Mouse (Mus musculus) forebrain, embryonic 11.5 days (tissue): ENCODE measurements around the gene Aoc2. TPM values are rescaled to one million over a fixed set of nuclear protein-coding genes. Genes with fewer than 3 reads are reported as not detected.
A peak's percentile ranks its signal among the peaks of the same experiment; 100 is the strongest.

Experiments used
- ATAC-seq: fragments of 200-750 bp; cut with Nextera tagmentation; replicated peaks from 2 replicates; pipeline ENCODE4 v1.8.0; 2017; ENCODE audit warnings: moderate TSS enrichment; ENCODE audit not compliant: low FRiP score
- DNase-seq: peaks from one replicate; pipeline ENCODE4 v3.0.0-alpha.2; 2017; ENCODE audit warnings: low spot score
- H3K27ac ChIP-seq: fragments of 300-500 bp; sonication (generic); 2 replicates; pipeline ENCODE4 v1.5.1; 2014; ENCODE audit warnings: low read depth, low read length
- H3K27me3 ChIP-seq: fragments of 300-500 bp; sonication (generic); 2 replicates; pipeline ENCODE4 v1.6.1; 2014; ENCODE audit warnings: mild to moderate bottlenecking, low read length, mixed read lengths; ENCODE audit not compliant: control insufficient read depth, insufficient read depth
- H3K36me3 ChIP-seq: fragments of 300-500 bp; sonication (generic); 2 replicates; pipeline ENCODE4 v1.6.1; 2014; ENCODE audit warnings: mild to moderate bottlenecking, low read length, moderate library complexity, mixed read lengths; ENCODE audit not compliant: control insufficient read depth, insufficient read depth
- H3K4me1 ChIP-seq: fragments of 300-500 bp; sonication (generic); replicated peaks from 2 replicates; pipeline ENCODE4 v1.6.1; 2014; ENCODE audit warnings: low read length, mixed read lengths; ENCODE audit not compliant: control insufficient read depth, insufficient read depth
- H3K4me2 ChIP-seq: fragments of 300-500 bp; sonication (generic); 2 replicates; pipeline ENCODE4 v1.6.1; 2014; ENCODE audit warnings: low read depth, mild to moderate bottlenecking, low read length, moderate library complexity, mixed read lengths; ENCODE audit not compliant: severe bottlenecking
- H3K4me3 ChIP-seq: fragments of 300-500 bp; sonication (generic); 2 replicates; pipeline ENCODE4 v1.5.1; 2014; ENCODE audit warnings: low read depth, low read length
- H3K9ac ChIP-seq: fragments of 300-500 bp; sonication (generic); 2 replicates; pipeline ENCODE4 v1.6.1; 2014; ENCODE audit warnings: low read length
- H3K9me3 ChIP-seq: fragments of 300-500 bp; sonication (generic); 2 replicates; pipeline ENCODE4 v1.6.1; 2016; ENCODE audit warnings: low read length, mixed read lengths; ENCODE audit not compliant: control insufficient read depth
- WGBS: fragments of 180-500 bp; shearing (Covaris S2); extraction: QIAGEN DNeasy Blood & Tissue Kit; methylation state at CpG from one replicate; pipeline ENCODE4 v1.1.7; 2014; 5-methylcytosine and 5-hydroxymethylcytosine counted together
- polyA plus RNA-seq: library from polyadenylated mRNA; unstranded; fragments of >200 nt; fragmentation: Nextera tagmentation; extraction: Ambion mirVana; gene quantifications from 2 replicates; pipeline ENCODE4 v1.2.1, GENCODE M21; 2014

Aoc2 gene
- polyA plus RNA-seq, 1 experiment from 2014 or later = 3.1 TPM

DNA sequence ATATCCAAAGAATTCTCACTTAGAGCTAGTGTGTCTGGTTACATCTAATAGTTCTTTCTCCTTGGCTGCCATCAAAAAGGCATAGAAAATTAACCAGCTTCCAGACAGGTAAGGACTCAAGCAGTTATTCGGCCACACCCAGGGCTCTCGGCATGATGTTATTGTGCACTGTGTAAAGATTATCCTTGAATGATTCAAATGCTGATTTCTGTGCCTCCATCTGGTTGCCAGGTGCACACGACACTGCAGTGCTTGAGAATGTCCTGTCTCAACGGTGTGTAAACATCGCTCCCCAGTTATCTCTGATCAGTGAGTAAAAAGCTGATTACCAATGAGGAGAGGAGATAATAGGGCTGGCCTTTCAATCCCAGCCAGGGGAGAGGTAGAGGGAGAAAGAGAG, 17.1 kb upstream of the Aoc2 start:
- Histone ChIP-seq H3K9ac (no peak overlapping the region), H3K4me2 (no peak overlapping the region), H3K9me3 (no peaks in the 10 kb centered on the region), H3K27ac (no peak overlapping the region), H3K4me3 (no peak overlapping the region), H3K27me3 (no peaks in the 10 kb centered on the region), H3K4me1 (no peaks in the 10 kb centered on the region), H3K36me3 (no peaks in the 10 kb centered on the region)
- ATAC-seq = no peak
- WGBS = 46% methylated on average over 5 of the region's 5 CpGs
- DNase-seq = no peak

GRCm38 (mm10) chr11:101311083-101311482, 13.8 kb upstream of the Aoc2 start:
- H3K9ac ChIP-seq = no peak overlapping the region
- H3K27ac ChIP-seq = no peak overlapping the region
- ATAC-seq (no peak), DNase-seq (no peak)
- H3K4me2 ChIP-seq = no peak overlapping the region
- H3K36me3 ChIP-seq = no peaks in the 10 kb centered on the region
- no peak overlapping the region for H3K4me3 ChIP-seq
- WGBS = 93% methylated on average over 3 of the region's 3 CpGs
- no peaks in the 10 kb centered on the region for H3K4me1 ChIP-seq
- no peaks in the 10 kb centered on the region for H3K27me3 ChIP-seq
- H3K9me3 ChIP-seq = no peaks in the 10 kb centered on the region

- no peaks in the 10 kb centered on the region for H3K36me3 ChIP-seq
Observed at GRCm38 (mm10) chr11:101312150-101312549, 12.7 kb upstream of the Aoc2 start.

GRCm38 (mm10) chr11:101314567-101314966, 10.3 kb upstream of the Aoc2 start:
- 96% methylated on average over 1 of the region's 1 CpGs for WGBS
- H3K4me2 ChIP-seq = no peak overlapping the region
- DNase-seq = no peak
- no peak overlapping the region for H3K9ac ChIP-seq
- no peak overlapping the region for H3K4me3 ChIP-seq
- H3K27me3 ChIP-seq = no peaks in the 10 kb centered on the region
- H3K36me3 ChIP-seq = peaks cover 2% of the 10 kb centered on the region; the same call in 1 of the 2 replicates
- peaks cover 2% of the 10 kb centered on the region; the same call in 1 of the 2 replicates for H3K4me1 ChIP-seq
- ATAC-seq = no peak
- H3K9me3 ChIP-seq = no peaks in the 10 kb centered on the region
- no peak overlapping the region for H3K27ac ChIP-seq

More at GRCm38 (mm10) chr11:101312150-101312549, 12.7 kb upstream of the Aoc2 start:
- Histone ChIP-seq H3K9me3 (no peaks in the 10 kb centered on the region), H3K4me3 (no peak overlapping the region), H3K4me1 (0 out of 2 replicates have a peak, but pooled peaks cover 2% of the 10 kb centered on the region), H3K4me2 (no peak overlapping the region), H3K27ac (no peak overlapping the region), H3K9ac (no peak overlapping the region), H3K27me3 (no peaks in the 10 kb centered on the region)
- DNase-seq = no peak
- no peak for ATAC-seq
- 84% methylated on average over 3 of the region's 3 CpGs for WGBS

DNA sequence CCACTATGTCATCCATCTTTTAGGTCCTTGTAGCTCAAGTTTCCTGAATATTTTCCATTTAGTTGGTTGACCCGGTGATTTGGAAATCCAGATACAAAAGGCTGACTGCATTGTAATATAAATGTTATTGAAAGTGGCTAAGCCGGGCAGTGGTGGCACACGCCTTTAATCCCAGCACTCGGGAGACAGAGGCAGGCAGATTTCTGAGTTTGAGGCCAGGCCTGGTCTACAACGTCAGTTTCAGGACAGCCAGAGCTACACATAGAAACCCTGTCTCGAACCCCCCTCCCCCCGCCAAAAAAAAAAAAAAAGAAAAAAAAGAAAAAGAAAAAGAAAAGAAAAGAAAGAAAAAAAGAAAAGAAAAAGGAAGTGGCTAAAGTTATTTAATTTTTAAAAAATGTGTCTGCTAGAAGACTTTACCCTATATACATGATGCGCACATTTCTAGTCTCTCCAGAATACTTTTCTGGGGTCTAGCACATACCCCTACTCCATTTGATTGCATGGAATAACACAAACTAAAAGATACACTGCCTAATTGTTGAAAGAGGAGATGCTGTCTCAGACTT, 9.7 kb upstream of the Aoc2 start:
- peak overlapping the region; percentile 60 for H3K4me2 ChIP-seq
- no peak for ATAC-seq

DNA sequence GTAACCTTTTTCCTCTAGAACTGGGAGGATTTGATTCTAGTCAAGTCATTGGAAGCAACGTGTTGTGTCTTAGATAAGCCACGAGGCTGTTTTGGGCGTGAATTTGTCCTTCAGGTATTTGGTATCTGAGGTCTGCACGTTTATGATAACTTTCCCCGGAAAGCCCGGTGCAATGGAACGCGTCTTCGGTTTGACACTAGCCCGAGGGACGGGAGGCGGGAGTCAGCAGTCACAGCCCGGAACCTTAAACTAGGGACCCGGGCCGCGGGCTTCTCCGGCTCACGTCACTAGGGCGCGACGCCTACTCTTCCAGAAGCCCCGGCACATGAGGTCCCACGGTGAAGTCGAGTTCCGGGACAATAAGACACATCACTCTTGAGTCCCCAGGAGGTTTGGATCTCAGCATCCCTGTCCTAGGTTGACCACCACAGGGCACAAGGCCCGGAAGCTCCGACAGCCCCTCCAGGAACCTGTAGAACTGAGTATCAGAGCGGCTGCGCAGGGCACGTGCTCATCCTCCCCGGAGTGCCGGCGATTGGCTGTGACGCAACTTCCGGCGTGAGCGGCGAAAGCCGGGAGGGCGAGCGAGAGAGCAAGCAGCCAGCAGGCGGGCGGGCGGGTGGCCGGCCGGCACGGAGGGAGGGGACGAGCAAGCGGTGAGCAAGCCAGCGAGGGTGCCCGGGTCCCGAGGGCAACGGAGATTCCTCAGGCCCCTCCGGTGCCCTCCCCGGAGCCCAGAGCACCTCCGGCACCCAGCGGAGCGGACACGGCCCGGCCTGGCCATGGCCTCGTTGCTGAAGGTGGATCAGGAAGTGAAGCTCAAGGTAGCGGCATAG, 9.0 kb upstream of the Aoc2 start, which contains the start of gene Psme3:
Gene Psme3, plus strand, starts transcription at position 549 of the 836 bp plus-strand sequence.
- Histone ChIP-seq H3K4me1 (peaks cover 2% of the 10 kb centered on the region; the same call in 1 of the 2 replicates), H3K27me3 (no peaks in the 10 kb centered on the region), H3K27ac (peak within 1 kb of the TSS; percentile 65), H3K4me3 (peak within 1 kb of the TSS; percentile 86), H3K9me3 (no peaks in the 10 kb centered on the region), H3K9ac (peak within 1 kb of the TSS; percentile 88), H3K4me2 (peak within 1 kb of the TSS; percentile 60), H3K36me3 (peaks cover 8% of the 10 kb centered on the region; the same call in 1 of the 2 replicates)
- ATAC-seq = peak; percentile 92
- DNase-seq = peak; percentile 95
- WGBS = under 1% methylated on average over 62 of the region's 62 CpGs

More for the DNA sequence above, 9.7 kb upstream of the Aoc2 start:
- no peaks in the 10 kb centered on the region for H3K27me3 ChIP-seq
- H3K27ac ChIP-seq = no peak overlapping the region; the same call in 1 of the 2 replicates
- peaks cover 4% of the 10 kb centered on the region; the same call in 1 of the 2 replicates for H3K36me3 ChIP-seq
- H3K4me3 ChIP-seq = peak overlapping the region; percentile 86
- no peak for DNase-seq
- 83% methylated on average over 8 of the region's 8 CpGs for WGBS
- H3K9ac ChIP-seq = peak overlapping the region; percentile 88
- peaks cover 2% of the 10 kb centered on the region; the same call in 1 of the 2 replicates for H3K4me1 ChIP-seq
- H3K9me3 ChIP-seq = no peaks in the 10 kb centered on the region

DNA sequence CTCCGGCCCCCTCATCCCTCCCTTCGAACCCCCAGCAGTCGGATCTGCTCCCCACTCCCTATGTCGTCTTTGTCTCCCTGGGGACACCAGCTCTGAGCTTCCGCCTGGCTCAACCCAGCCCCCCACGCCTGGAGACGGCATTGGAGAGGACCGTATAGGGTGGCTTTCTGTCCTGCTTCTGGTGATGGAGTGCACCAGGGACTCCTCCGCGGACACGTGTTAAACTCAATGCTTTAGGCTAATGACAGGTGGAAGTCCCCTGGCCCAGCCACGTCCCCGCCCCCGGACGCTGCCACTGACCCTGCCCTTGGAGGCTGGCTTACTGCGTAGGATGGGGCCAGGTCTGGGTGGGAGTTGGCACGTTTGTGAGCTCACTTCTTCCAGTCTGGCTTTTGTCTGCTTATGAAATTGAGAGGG, 8.4 kb upstream of the Aoc2 start:
- DNase-seq (peak; percentile 67), ATAC-seq (peak; percentile 69)
- Histone ChIP-seq H3K9ac (peak overlapping the region; percentile 88), H3K4me3 (peak overlapping the region; percentile 86), H3K4me1 (peaks cover 2% of the 10 kb centered on the region; the same call in 1 of the 2 replicates), H3K36me3 (peaks cover 10% of the 10 kb centered on the region; the same call in 1 of the 2 replicates), H3K9me3 (no peaks in the 10 kb centered on the region), H3K27ac (no peak overlapping the region; the same call in 1 of the 2 replicates), H3K27me3 (no peaks in the 10 kb centered on the region), H3K4me2 (peak overlapping the region; percentile 60)
- WGBS = 0% methylated on average over 17 of the region's 17 CpGs

DNA sequence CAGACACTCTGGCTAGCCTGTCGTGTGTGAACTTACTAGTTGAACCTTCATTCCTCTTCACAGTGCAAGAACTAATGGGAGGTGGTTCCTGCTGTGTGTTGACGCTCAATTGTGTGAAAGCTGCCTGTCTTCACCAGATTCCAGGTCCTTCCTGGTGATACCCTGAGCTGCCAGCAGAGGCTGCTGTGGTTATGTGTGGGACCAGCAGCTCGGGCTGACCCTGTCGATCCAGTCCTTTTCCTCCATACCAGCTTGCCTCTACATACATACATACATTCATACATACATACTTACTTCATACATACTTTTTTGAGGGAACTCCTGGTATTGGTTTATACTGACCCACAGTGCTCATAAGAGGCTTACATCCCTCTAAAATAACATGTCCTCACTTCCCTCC, 1.3 kb upstream of the Aoc2 start:
- Histone ChIP-seq H3K9ac (no peak overlapping the region), H3K27me3 (no peaks in the 10 kb centered on the region), H3K4me3 (no peak overlapping the region), H3K4me2 (no peak overlapping the region), H3K27ac (no peak overlapping the region), H3K36me3 (peaks cover 14% of the 10 kb centered on the region; the same call in 1 of the 2 replicates), H3K9me3 (no peaks in the 10 kb centered on the region), H3K4me1 (no peaks in the 10 kb centered on the region)
- WGBS = 23% methylated on average over 4 of the region's 4 CpGs
- DNase-seq (peak; percentile 81), ATAC-seq (peak; percentile 27; the same call in 1 of the 2 replicates)
